Mouse (Mus musculus) cortical plate, adult 2 months (tissue): Measurements from ENCODE around the gene Rad18. TPM values are rescaled to one million over a fixed set of nuclear protein-coding genes. Genes with fewer than 3 reads are reported as not detected.
"Not testable (repeated sequence)": the region's sequence is repeated elsewhere in the genome, so short reads cannot be mapped to it uniquely, and the experiment has no call there.

Source experiments
- H3K27ac ChIP-seq: fragments of 200-500 bp; 2 replicates; pipeline ENCODE4 v1.5.1; 2012; ENCODE audit warnings: low read length, control low read depth, inconsistent platforms; ENCODE audit not compliant: insufficient read depth
- H3K4me1 ChIP-seq: fragments of 200-500 bp; 2 replicates; pipeline ENCODE4 v1.6.1; 2011; ENCODE audit warnings: low read length; ENCODE audit not compliant: control insufficient read depth, insufficient read depth
- H3K4me3 ChIP-seq: fragments of 200-500 bp; 2 replicates; pipeline ENCODE4 v1.5.1; 2011; ENCODE audit warnings: mild to moderate bottlenecking, low read length, control low read depth; ENCODE audit not compliant: insufficient read depth
- CTCF ChIP-seq: fragments of 200-500 bp; IDR thresholded peaks from 2 replicates; pipeline ENCODE4 v1.5.1; 2011; ENCODE audit warnings: mild to moderate bottlenecking, control low read depth, low read length; ENCODE audit not compliant: insufficient read depth; ENCODE audit errors: extremely low read depth
- POLR2A ChIP-seq: fragments of 200-500 bp; IDR thresholded peaks from 2 replicates; pipeline ENCODE4 v1.6.1; 2011; ENCODE audit warnings: mild to moderate bottlenecking, low read length, control low read depth; ENCODE audit not compliant: insufficient read depth; ENCODE audit errors: extremely low read depth
- polyA plus RNA-seq: library from polyadenylated mRNA; depleted of rRNA; stranded (reverse); fragments of >200 nt; gene quantifications from 2 replicates; pipeline ENCODE4 v1.2.3, GENCODE M21; 2012

Rad18 gene
- polyA plus RNA-seq, 1 experiment: 4.6 TPM

DNA sequence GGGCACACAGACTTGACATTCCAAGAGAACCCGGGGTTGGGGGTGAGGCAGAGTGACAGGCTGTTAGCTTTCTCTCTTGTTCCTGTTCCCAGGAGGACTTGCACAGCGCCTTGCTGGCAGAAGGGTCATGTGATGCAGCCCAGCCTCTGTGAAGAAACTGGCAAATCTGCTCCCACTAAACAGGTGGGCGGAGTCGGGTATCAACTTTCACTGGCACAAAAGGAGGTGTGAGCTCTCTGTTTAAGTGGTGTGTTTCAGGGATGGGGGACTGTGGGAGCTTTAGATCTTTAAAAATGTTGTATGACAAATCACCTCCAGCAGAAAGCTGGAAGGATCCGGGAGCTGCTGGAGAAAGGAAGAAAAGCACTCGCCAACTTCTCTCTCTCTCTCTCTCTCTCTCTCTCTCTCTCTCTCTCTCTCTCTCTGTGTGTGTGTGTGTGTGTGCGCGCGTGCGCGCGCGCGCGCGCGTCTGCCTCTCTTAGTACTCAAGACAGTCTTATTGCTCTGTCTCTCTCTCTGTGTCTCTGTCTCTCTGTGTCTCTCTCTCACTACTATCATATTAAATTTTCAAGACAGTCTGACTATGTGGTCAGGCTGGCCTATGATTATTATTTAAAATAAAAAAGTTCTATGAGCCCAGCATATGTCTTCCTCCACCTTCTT lies 32.4 kb upstream of the Rad18 start:
- Histone ChIP-seq H3K4me3 (no peak overlapping the region), H3K27ac (no peak overlapping the region), H3K4me1 (peaks cover 8% of the 10 kb centered on the region)
- TF ChIP-seq POLR2A (no peak), CTCF (no peak)

DNA sequence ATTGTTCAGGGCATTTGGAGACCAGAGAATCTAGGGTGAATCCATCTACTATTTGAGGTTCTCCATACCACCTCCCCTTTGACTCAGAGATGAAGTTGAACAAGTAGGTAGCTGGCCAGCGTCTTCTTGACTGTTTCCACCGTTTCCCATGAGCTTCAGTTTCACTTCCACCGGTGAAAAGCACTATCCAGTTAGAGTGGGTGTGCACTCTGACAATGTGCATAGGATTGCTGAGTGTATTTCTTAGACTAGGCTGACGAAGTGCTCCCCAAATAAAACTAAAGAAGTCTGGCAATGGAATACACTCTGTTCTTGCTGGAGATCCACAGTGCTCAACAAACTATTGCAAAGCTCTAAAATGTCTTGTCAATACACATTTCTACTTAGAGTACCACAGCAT lies 29.0 kb upstream of the Rad18 start:
- Histone ChIP-seq H3K4me3 (no peak overlapping the region), H3K4me1 (peaks cover 8% of the 10 kb centered on the region), H3K27ac (no peak overlapping the region)
- no peak for TF ChIP-seq POLR2A
- no peak for TF ChIP-seq CTCF

DNA sequence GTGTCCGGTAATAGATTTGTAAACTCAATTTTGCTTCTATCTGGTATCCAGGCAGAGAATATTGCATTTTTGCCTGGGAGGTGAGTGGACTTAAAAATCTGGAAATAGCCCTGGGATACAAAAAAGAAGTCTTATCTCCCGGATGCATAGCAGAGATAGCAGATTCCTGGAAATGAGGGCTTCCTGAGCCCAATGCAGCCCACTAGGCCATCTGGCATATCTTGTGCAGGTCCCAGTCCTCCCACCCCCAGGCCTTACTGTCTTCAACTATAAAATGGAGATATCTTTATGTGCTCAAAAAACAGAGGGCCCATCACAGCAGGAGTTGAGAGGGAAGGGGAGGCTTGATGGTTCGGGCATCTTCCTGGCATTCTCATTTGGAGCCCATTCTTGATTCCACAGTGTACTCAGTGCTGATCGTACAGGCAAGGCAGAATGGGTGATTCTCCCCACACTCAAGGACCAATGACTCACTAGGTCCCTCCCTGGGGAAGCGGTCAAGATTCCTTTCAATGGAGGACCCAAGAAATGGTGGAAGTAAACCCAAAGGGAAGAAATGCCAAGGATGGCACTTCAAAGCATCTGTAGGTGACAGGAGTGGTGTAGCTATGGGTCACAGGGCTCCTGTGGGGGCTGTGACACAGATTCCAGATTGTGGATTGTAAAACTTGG lies 24.1 kb upstream of the Rad18 start:
- TF ChIP-seq CTCF (no peak), POLR2A (no peak)
- Histone ChIP-seq H3K27ac (no peak overlapping the region), H3K4me1 (peaks cover 2% of the 10 kb centered on the region; the same call in 1 of the 2 replicates), H3K4me3 (no peak overlapping the region)

DNA sequence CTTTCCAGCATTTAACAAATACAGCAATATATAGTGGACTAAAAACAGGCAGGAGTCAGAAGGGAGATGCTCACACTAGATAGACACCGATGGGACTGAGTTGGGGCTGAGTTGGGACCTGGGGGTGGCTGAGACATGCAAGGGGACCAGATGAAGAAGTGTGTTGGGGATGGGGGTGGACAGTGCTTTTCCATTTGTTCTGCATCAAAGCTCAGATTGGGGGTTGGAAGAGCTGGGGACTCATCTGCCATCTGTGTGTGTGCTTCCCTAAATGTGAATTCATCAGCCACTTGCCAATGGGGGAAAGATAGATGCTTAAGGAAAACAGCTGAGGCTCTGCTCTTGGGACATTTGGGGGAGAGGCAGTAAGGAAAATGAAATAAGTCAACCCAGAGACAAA lies 23.5 kb upstream of the Rad18 start:
- Histone ChIP-seq H3K4me1 (no peaks in the 10 kb centered on the region), H3K4me3 (no peak overlapping the region), H3K27ac (no peak overlapping the region)
- no peak for TF ChIP-seq CTCF
- no peak for TF ChIP-seq POLR2A

DNA sequence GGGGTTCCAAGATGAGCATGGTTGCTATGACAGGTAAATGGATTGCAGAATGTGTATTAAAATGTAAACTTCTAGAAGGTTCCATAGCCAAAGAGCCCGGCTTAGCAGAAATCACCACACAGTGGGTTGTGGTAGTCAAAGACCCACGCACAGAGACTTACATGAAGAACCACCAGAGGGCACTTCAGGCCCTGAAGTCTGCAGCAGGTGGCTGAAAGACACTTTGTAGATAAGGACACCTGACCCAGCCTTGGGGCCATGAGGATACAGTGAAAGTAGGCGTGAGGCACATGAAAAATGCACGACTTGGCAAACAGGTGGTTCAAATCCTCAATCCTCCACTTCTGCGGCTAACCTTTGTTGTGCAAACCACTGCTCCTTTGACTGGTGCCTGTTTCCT lies 20.7 kb upstream of the Rad18 start:
- Histone ChIP-seq H3K27ac (no peak overlapping the region), H3K4me1 (no peaks in the 10 kb centered on the region), H3K4me3 (no peak overlapping the region)
- TF ChIP-seq CTCF (peak; percentile 58), POLR2A (no peak)

DNA sequence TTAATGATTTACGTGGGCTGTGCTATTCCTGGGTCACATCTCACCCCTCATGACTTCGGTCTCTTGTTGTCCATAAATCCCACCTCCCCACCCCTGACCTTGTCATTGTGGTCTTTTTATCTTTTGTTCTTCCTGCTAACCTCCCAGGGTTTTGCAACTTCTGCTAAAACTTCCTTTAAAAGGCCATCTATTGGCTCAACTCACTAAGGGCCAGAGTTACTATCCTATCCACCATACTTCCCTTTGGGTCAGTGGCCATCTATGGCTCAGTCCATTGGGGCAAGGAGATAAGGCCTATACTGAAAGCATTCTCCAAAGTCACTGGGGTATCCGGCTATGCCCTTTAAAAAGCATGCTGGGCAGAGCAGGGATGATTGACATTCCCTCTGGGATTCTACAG lies 17.5 kb upstream of the Rad18 start:
- H3K4me3 ChIP-seq: no peak overlapping the region
- no peak overlapping the region for H3K27ac ChIP-seq
- H3K4me1 ChIP-seq: no peaks in the 10 kb centered on the region
- TF ChIP-seq POLR2A (no peak), CTCF (no peak)

DNA sequence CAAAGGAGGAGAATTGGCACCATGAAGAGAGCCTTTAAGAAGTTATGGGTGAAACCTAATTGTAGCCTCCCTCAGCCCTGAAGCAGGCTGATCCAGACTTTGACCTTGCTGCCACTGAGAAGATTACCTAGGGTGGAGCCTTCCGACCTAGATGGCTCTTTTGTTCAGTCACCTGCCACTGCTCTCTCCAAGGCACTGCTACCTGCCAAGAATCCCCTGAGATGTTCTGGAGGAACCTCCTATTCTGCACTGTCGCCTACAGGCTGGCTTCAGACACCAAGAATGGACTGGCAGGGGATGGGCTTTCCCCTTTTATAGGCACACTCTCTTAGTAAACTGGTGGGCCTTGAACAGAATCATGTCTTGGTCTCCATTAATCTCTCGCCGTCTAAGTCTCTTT lies 5.8 kb upstream of the Rad18 start:
- not testable (repeated sequence) for H3K4me1 ChIP-seq, H3K27ac ChIP-seq, H3K4me3 ChIP-seq

DNA sequence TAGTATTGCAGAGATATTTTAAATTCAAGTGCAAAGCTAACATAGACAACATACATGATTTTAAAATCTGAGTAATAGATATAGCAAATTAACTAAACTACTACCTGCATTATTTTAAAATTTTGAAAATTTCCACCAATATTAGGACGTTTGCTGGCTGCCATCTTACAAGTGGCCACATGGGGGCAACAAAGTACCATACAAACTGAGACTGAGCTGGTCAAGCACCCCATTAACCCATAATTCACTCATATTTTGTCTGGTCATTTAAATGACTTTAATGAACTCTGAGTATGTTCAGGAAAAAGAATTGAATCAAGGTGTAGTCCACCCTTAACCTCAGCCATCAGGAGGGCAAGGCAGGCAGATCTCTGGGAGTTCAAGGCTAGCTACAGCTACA lies 3.9 kb upstream of the Rad18 start:
- no peak overlapping the region for H3K4me3 ChIP-seq
- H3K27ac ChIP-seq: no peak overlapping the region
- no peaks in the 10 kb centered on the region for H3K4me1 ChIP-seq
- TF ChIP-seq CTCF: peak; percentile 85
- TF ChIP-seq POLR2A: no peak

DNA sequence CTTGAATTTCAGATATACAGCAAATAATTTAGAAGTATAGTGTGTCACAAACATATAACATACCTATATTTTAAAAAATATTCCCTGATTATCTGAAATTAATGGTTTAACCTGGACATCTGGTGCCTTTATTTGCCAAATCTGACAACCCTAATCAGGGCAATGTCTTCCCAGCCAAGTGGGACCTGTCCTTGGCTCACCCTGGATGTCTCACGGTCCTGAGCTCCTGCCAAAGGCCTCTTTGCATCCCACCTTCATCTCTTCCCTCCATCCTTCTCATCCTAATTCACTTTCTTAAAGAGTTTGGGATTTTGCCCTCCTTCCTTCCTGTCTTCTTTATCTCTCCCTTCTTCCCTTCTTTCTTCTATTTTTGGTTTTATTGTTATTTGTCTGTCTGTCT lies 2.6 kb upstream of the Rad18 start:
- TF ChIP-seq CTCF (no peak), POLR2A (no peak)
- no peak overlapping the region for H3K4me3 ChIP-seq
- no peak overlapping the region for H3K27ac ChIP-seq
- H3K4me1 ChIP-seq: no peaks in the 10 kb centered on the region

DNA sequence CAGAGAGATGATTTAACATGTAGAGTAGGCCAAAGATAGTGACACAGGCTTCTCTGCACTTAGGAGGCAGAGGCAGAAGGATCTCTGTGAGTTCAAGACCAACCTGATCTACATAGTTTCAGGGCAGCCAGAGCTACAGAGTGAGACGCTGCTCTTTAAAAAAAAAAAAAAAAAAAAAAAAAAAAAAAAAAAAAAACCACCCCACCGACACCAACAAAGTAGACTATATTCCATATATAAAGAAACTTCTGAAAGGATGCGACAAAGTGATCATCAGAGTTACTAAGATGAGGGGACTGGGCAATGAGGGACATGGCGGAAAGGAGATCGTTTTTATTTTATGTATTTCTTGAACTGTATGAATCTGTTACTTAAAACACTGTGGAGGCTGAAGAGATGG lies 2.0 kb downstream of the Rad18 start:
- H3K4me3 ChIP-seq: no peak overlapping the region
- no peak overlapping the region for H3K27ac ChIP-seq
- TF ChIP-seq POLR2A: no peak
- no peaks in the 10 kb centered on the region for H3K4me1 ChIP-seq
